Mouse (Mus musculus) G1E (cell line): ENCODE results near the gene Trim25.

Source experiments
- CTCF ChIP-seq: IDR thresholded peaks from 2 replicates; pipeline ENCODE4 v1.5.1; 2012; ENCODE audit warnings: low read depth, low read length, inconsistent platforms, mixed read lengths
- TAL1 ChIP-seq: conservative IDR thresholded peaks from 2 replicates; pipeline ENCODE4 v1.6.1; 2012; ENCODE audit warnings: low read depth, low read length, inconsistent platforms, mixed read lengths

- TF ChIP-seq TAL1 (no peak), CTCF (no peak)
These were observed 35.4 kb downstream of the Trim25 start for GRCm38 (mm10) chr11:89034592-89034991.
